Mouse (Mus musculus): Measurements from ENCODE around the gene Psmb5.

The Psmb5 gene

GRCm38 (mm10) chr14:54617897-54618365, at the start of gene Psmb5:
Gene Psmb5, minus strand, starts transcription at chr14:54618022.
- DNase-seq (ENCODE audit: low spot score in 2 of 2): peak; percentile 82 to 91

DNA sequence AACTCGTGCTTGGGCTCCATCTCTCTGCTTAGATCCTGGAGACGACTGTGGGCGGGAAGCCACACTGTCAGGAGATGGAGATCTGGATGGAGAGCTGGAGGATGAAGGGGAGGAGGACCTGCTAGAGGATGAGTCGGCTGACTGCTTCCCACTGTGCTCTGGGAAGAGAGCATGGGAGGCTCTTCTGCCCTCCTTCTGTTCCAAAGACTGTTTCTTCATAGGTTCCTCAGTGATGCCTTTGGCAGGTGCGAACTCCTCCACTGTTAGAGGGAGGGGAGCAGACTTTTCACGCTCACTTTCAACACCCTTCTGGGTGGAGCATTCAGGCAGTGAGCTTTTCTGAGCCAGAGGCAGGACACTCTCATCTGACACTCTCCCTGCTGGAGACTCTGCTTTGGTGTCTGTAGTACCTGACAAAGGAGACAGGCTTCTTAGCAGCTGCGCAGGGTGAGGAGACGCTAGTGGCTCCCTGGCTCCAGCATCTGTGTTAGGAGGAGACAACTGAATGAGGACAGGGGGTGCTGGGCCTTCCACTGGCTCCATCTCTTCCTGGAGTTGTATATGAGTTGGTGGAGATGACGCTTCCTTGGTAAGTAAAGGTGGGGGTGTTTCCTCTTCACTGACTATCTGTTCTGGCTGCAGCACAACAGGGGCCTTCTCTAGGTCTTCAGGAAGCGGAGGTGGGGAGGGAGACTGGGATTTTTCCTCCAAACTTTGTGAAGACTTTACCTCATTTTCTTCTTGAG, 46.8 kb upstream of the Psmb5 start:
- DNase-seq (ENCODE audit: low spot score in 2 of 2): no peak

- DNase-seq (ENCODE audit: low spot score in 2 of 2): no peak
These were observed 42.2 kb upstream of the Psmb5 start for GRCm38 (mm10) chr14:54660009-54660408.

DNA sequence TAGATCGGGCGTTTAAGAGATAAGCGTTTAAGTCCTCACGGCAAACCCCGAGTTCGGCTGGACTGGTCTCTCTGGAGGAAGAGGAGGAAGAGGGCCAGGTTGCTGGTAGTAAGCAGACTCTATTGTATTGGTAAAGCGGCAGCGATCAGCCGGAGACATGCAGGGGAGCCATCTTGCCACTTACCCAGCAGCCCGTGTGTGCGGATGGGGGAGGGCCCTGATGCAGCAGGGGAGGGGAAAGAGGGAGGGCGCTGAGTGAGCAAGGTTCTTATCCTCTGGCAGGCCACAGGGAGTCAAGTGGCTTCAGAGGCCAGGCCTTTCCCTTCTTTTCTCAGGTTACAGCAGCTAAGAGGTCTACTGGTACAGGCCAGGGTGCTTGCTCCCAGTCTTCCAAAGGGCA, 35.7 kb upstream of the Psmb5 start:
- DNase-seq (ENCODE audit: low spot score in 2 of 2): peak; percentile 87 to 88

DNA sequence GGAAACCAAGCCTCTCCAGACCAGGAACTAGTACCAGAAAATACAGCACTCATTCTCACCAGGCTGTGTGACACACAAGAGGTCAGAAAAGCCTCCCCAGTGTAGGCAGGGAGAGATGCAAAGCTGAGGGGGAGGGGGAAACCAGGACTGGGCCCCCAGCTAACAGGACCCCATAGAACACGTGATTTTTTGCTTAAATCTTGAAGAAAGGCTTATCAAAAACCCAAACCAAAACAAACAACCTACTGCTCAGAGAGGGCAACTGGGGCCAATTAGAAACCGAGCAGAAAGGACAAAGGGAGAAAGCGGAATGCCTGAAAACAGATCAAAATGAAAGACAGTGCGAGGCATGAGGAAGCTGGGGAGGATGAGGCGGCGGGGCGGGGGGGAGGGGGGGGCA, 35.0 kb upstream of the Psmb5 start:
- DNase-seq (ENCODE audit: low spot score in 2 of 2): no peak

DNA sequence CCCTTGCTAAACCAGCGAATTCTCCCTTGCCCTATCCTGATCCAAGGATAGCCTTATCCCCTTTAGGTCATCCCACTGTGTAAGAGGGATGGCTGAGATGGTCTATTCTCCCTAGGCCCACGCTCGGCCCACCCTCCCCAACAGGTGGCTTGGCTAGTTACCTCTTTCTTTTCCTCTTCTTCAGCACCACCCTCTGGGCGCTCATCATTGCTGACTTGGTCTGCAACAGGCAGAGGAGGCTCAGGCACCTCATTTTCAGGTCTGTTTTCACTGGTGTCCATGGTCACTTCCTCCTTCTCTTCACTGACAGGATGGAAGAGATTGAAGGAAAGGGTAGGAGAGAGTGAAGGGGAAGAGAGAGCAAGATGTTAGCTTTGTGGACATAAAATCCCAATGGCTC, 33.7 kb upstream of the Psmb5 start:
- DNase-seq (ENCODE audit: low spot score in 2 of 2): no peak

- DNase-seq (ENCODE audit: low spot score in 2 of 2): peak; percentile 52 to 84
These were observed 33.0 kb upstream of the Psmb5 start for GRCm38 (mm10) chr14:54650621-54651454.

DNA sequence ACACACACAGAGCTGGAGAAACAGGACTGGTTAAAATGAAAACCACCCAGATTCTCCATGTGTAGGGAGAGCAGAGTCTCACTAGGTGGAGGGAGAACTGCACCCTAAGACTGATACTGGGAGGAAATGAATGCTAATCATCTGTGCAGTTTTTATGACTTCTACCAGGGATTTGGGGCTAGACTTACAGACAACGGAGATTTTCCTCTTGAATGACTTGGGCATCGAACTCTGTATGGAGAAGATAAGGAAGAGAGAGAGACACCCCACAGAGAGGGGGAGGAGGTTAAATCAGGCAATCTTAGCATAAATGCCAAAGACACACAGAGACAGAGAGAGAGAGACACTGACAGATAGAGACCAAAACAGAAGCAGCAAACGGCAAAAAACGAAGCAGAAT, 30.1 kb upstream of the Psmb5 start:
- DNase-seq (ENCODE audit: low spot score in 2 of 2): no peak

DNA sequence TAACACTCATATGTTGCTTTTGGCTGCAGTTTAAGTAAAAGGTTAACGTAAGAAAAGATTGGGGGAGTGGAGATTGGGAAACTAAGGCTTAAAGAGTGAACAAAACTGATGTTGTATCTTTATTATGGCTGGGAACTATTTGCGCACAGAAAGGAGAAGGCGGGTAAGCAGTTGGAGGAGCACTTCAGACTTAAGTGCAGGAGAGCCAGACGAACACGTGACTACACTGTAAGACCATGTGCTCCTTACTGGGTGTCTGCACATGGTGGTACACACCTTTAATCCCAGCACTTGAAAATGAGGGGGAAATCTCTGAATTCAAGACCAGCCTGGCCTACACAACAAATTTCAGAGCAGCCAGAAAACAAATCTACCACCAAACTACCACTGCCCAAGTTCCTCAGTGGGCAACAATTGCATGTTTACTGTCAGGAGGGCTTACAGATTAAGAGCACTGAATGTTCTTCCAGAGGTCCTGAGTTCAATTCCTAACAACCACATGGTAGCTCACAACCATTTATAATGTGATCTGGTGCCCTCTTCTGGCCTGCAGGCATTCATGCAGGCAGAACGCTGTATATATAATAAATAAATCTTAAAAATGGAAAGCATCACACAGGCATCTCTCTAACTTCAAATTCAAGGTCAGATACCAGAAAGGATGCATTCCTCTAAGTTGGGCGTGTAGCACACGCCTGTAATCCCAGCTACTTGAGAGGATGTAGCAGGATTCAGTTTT, 29.2 kb upstream of the Psmb5 start:
- DNase-seq (ENCODE audit: low spot score in 2 of 2): no peak

- DNase-seq (ENCODE audit: low spot score in 2 of 2): no peak
These were observed 28.6 kb upstream of the Psmb5 start for GRCm38 (mm10) chr14:54646455-54646854.

DNA sequence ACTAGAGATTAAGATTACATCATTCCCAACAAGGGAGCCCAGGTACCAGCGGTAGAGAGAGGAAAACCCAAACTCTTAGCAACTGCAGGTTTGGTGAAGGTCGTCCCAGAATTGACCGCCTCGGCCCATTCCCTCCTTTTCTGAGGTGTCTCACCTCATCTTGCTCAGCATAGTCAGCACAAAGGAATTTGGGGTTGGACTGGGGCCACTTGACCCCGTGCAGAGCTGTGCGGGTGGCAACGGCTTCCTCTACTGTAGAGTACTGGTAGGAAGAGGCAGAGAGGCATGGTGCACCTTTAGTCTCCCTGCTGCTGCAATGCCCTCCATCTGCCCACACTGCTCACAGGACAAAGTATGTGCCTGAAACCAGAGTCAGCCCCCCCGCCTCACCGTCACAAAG, 26.5 kb upstream of the Psmb5 start:
- no peak for DNase-seq (ENCODE audit: low spot score in 2 of 2)

DNA sequence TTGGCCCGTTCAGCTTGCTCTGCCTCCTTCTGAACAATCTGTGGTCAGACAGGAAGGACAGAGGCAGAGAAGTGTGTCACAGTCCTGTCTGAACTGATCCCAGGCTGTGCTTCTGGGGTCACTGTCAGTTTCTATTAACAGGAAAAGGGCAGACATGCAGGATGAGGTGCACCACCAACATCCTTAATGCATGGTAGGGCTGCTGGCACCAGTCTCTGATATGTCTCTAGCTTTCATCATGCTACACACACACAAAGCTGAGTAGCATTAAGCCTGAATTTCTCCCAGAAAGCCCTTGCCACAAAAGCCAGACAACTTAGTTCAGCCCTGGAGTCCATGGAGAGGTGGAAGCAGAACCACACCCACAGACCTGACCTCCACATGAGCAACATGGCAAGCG, 25.2 kb upstream of the Psmb5 start:
- no peak for DNase-seq (ENCODE audit: low spot score in 2 of 2)

GRCm38 (mm10) chr14:54642224-54642944, 24.6 kb upstream of the Psmb5 start:
- no peak for DNase-seq (ENCODE audit: low spot score in 2 of 2)

GRCm38 (mm10) chr14:54641305-54641969, 23.6 kb upstream of the Psmb5 start, which contains the start of gene Cdh24:
Gene Cdh24, minus strand, starts transcription at chr14:54641364.
- DNase-seq (ENCODE audit: low spot score in 2 of 2): peak; percentile 76 to 80

DNA sequence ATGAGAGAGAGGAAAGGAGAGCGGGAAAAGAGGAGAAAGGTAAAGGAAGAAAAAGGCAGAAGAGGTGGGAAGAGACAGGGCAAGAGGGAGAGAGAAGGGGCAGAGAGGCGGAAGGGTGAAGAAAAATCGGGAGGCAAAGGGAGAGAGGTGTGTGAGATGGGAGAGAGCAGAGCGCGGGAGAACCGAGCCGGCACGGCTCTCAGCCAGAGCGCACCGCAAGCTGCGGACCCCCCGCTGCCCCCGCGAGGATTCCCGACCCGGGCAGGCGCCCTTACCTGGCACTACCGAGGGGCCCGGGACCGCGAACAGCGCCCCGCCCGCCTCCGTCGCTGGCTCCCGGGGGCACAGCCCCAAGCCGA, 23.1 kb upstream of the Psmb5 start, which contains the start of gene Gm17606:
TSS of gene Gm17606 (plus strand) at position 7 of the 359 bp plus-strand sequence.
- no peak for DNase-seq (ENCODE audit: low spot score in 2 of 2)

GRCm38 (mm10) chr14:54640121-54640520, 22.3 kb upstream of the Psmb5 start:
- DNase-seq (ENCODE audit: low spot score in 2 of 2): no peak

GRCm38 (mm10) chr14:54638210-54638609, 20.4 kb upstream of the Psmb5 start:
- DNase-seq (ENCODE audit: low spot score in 2 of 2): no peak

DNA sequence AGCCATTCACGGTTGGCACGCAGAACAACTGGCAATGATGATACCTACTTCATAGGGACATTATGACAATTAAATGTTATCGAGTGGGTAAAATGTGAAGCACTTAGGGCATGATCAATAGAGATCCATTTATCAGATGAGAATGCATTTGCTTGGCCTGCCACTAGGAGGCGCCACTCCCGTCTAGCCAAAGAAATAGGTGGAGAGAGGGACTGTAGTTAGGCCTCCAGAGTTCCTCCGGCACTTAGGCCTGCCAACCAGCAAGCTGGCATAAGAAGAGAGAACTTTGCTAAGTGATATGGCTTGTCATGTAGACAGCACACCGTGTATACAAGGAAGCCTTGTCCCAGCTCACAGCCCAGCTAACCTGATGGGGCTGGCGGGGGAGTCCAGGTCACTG, 19.1 kb upstream of the Psmb5 start:
- no peak for DNase-seq (ENCODE audit: low spot score in 2 of 2)

DNA sequence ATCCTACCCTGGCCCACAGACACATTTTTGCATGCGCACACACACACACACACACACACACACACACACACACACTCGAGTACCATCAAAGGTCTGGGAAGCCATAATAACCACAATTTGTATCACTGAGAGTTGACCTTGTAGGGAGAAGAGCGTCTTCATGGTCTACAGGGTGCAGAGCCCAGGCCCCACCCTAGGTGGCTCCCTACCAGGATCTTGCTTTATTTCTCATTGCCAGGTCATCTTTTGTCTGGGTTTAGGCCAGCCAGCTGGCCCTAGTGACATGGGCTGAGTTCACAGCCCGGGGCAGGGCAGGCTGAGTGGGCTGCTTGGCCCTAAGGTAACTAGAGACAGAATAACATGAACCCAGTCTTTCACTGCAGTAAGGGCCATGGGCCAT, 16.4 kb upstream of the Psmb5 start:
- no peak for DNase-seq (ENCODE audit: low spot score in 2 of 2)

DNA sequence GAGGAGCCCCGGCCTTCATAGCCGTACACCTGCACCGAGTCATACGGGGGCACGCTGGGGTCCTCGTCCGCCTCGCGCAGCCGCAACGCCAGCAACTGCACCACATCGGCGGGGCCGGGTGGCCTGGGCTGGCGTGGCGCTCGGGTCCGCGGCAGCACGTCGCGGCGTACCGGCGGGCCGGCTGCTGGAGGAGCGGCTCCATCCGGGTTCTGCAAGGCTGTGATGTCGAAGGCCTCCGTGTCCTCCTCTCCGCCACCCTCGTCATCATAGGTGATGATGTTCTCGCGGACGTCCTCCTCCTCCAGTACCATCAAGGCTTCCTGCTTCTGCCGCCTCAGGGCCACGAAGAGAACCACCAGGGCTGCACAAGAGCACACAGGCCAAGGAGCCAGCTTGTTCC, 14.4 kb upstream of the Psmb5 start:
- DNase-seq (ENCODE audit: low spot score in 2 of 2): no peak

GRCm38 (mm10) chr14:54631240-54631599, 13.4 kb upstream of the Psmb5 start:
- DNase-seq (ENCODE audit: low spot score in 2 of 2): no peak
